Mouse (Mus musculus) hindbrain, embryonic 10.5 days (tissue): ENCODE results near the gene Gsto2. TPM values are rescaled to one million over a fixed set of nuclear protein-coding genes. Genes with fewer than 3 reads are reported as not detected.

Source experiments
- DNase-seq: peaks from one replicate; pipeline ENCODE4 v3.0.0-alpha.2; 2017; ENCODE audit warnings: low spot score
- H3K27ac ChIP-seq: fragments of 300-500 bp; sonication (generic); 2 replicates; pipeline ENCODE4 v1.5.1; 2016; ENCODE audit warnings: mild to moderate bottlenecking, moderate library complexity
- H3K27me3 ChIP-seq: fragments of 300-500 bp; sonication (generic); 2 replicates; pipeline ENCODE4 v1.6.1; 2016; ENCODE audit warnings: mild to moderate bottlenecking; ENCODE audit not compliant: poor library complexity, insufficient read depth, severe bottlenecking
- H3K36me3 ChIP-seq: fragments of 300-500 bp; sonication (generic); 2 replicates; pipeline ENCODE4 v1.6.1; 2016; ENCODE audit warnings: mild to moderate bottlenecking, moderate library complexity
- H3K4me1 ChIP-seq: fragments of 300-500 bp; sonication (generic); replicated peaks from 2 replicates; pipeline ENCODE4 v1.6.1; 2016; ENCODE audit warnings: mild to moderate bottlenecking
- H3K4me3 ChIP-seq: fragments of 300-500 bp; sonication (generic); 2 replicates; pipeline ENCODE4 v1.5.1; 2016; ENCODE audit warnings: mild to moderate bottlenecking, moderate library complexity
- H3K9me3 ChIP-seq: fragments of 300-500 bp; sonication (generic); 2 replicates; pipeline ENCODE4 v1.6.1; 2016; ENCODE audit warnings: mild to moderate bottlenecking, moderate library complexity
- WGBS: fragments of 180-500 bp; shearing (Covaris S2); methylation state at CpG from one replicate; pipeline ENCODE4 v1.1.7; 2016; 5-methylcytosine and 5-hydroxymethylcytosine counted together
- polyA plus RNA-seq: library from polyadenylated mRNA; unstranded; fragments of >200 nt; fragmentation: Nextera tagmentation; extraction: Ambion mirVana; gene quantifications from 2 replicates; pipeline ENCODE4 v1.2.1, GENCODE M21; 2016

Gene Gsto2
- polyA plus RNA-seq, 1 experiment from 2014 or later: 1.8 TPM

DNA sequence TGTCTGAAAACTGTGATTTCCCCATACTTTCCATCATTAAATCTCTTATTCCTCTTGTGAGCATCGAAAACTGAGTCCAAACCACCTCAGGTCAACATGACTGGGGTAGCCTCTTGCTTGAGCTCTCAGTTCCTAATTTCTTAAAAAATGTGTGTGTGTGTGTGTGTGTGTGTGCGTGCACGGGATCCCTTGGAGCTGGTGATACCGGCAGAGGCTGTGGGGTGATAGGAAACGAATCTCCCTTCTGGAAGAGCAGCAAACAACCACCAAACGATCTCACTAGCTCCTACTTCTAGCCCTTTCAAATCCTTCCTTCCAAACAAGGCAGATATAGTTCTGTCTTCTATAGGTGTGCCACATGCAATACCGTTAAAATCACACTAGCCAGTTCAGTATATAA lies 613 bp upstream of the Gsto2 start:
- Histone ChIP-seq H3K27me3 (no peaks in the 10 kb centered on the region; the same call in 1 of the 2 replicates), H3K4me3 (peak overlapping the region; percentile 71), H3K36me3 (peaks cover 14% of the 10 kb centered on the region), H3K27ac (peak overlapping the region; percentile 97), H3K9me3 (no peaks in the 10 kb centered on the region), H3K4me1 (peaks cover 13% of the 10 kb centered on the region; the same call in 1 of the 2 replicates)
- no peak for DNase-seq
- WGBS: 83% methylated on average over 7 of the region's 7 CpGs

DNA sequence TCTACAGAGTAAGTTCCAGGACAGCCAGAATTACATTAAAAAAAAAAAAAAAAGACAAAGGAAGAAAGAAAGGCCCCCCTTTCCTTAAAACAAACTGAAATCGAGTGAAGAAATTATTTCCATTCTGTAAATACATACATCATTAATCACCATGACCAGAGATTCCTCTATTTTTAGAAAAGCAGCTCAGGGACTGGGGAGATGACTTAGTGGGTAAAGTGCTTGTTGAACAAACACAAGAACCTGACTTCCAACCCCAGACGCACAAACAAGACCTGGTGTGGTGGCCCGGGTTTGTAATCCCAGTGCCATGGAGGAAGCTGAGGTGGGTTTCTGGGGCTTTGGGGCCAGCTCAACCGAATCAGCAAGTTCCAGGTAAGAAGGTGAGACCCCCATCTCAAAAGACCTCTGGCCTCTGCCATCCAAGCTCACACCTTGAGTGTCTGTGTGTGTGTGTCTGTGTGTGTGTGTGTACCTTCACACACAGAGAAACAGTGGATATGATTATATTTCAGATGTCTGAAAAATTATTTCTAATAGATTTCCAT lies 2.4 kb downstream of the Gsto2 start:
- no peaks in the 10 kb centered on the region; the same call in 1 of the 2 replicates for H3K27me3 ChIP-seq
- no peaks in the 10 kb centered on the region for H3K9me3 ChIP-seq
- no peak overlapping the region for H3K4me3 ChIP-seq
- peaks cover 8% of the 10 kb centered on the region for H3K36me3 ChIP-seq
- WGBS: 75% methylated on average over 4 of the region's 4 CpGs
- H3K4me1 ChIP-seq: peaks cover 13% of the 10 kb centered on the region; the same call in 1 of the 2 replicates
- no peak for DNase-seq
- H3K27ac ChIP-seq: no peak overlapping the region

DNA sequence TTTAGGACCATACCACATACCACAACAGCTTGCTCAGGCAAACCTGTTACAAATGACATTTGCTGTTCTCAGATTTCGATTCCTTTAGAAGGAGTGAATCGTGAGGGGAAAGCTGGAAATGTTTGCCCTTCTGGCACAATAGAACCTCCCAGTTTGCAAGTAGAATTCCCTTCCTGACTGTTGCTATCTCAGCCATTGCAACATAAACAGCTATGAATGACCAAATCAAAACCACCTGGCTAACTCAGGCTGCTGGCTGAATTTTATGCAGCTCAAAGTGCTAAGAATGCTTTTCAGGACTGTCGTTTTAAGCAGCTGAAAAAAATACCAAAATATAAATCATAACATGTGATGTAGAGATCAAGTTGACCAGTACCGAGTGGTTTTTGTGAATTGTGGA lies 3.6 kb downstream of the Gsto2 start:
- Histone ChIP-seq H3K36me3 (peaks cover 4% of the 10 kb centered on the region; the same call in 1 of the 2 replicates), H3K27me3 (no peaks in the 10 kb centered on the region; the same call in 1 of the 2 replicates), H3K4me1 (peaks cover 13% of the 10 kb centered on the region; the same call in 1 of the 2 replicates), H3K4me3 (no peak overlapping the region), H3K9me3 (no peaks in the 10 kb centered on the region), H3K27ac (no peak overlapping the region)
- WGBS: 69% methylated on average over 4 of the region's 4 CpGs
- DNase-seq: no peak

DNA sequence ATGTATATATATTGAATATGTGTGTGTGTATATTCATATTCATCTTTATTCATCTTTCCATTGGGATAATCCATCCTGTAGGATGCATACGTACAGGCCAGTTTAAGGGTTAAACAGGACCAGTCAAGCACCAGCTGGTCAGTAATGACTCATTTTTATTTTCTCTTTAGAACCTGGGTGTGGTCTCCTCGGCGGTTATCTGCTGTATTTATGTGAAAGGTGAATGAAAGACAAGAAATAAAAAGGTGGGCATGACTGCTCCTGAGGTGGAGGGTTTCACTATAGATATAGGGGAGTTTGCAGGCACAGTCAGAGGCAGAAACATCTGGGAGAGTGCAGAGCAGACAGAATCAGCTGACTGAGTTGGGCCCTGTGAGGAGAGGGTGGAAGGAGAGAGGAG lies 4.2 kb downstream of the Gsto2 start:
- Histone ChIP-seq H3K27ac (no peak overlapping the region), H3K36me3 (no peaks in the 10 kb centered on the region), H3K9me3 (no peaks in the 10 kb centered on the region), H3K27me3 (no peaks in the 10 kb centered on the region; the same call in 1 of the 2 replicates), H3K4me3 (no peak overlapping the region), H3K4me1 (peaks cover 12% of the 10 kb centered on the region; the same call in 1 of the 2 replicates)
- WGBS: 80% methylated on average over 3 of the region's 3 CpGs
- DNase-seq: no peak

DNA sequence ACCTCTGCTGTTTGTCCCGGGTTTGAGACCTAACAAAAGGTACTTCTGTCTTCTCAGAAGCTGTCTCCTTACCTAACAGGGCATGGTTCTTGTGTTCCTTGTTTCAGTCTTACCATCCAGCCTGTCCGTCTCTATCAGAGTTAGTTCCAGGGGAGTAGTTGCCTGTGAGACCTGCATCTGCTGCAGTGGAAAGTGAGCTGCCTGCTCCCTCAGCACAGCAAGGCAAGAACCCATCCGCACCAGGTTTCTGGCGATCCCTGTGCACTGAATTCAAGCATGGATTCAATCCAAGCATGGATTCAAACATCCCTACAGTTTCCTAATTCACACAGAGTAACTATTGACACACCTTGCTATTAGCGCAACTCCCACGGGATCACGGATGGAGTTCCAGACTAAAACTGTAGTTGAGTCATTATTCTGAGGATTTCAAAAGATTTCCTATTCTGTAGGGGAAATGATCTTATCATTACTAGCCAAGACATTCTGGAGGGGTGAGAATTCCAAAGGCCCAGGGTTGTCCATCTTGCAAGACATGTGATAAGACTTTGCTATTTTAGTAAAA lies 4.8 kb downstream of the Gsto2 start:
- H3K4me3 ChIP-seq: no peak overlapping the region
- no peaks in the 10 kb centered on the region for H3K36me3 ChIP-seq
- WGBS: 79% methylated on average over 7 of the region's 7 CpGs
- no peak overlapping the region for H3K27ac ChIP-seq
- H3K9me3 ChIP-seq: no peaks in the 10 kb centered on the region
- peaks cover 6% of the 10 kb centered on the region; the same call in 1 of the 2 replicates for H3K4me1 ChIP-seq
- no peak for DNase-seq
- no peaks in the 10 kb centered on the region; the same call in 1 of the 2 replicates for H3K27me3 ChIP-seq

DNA sequence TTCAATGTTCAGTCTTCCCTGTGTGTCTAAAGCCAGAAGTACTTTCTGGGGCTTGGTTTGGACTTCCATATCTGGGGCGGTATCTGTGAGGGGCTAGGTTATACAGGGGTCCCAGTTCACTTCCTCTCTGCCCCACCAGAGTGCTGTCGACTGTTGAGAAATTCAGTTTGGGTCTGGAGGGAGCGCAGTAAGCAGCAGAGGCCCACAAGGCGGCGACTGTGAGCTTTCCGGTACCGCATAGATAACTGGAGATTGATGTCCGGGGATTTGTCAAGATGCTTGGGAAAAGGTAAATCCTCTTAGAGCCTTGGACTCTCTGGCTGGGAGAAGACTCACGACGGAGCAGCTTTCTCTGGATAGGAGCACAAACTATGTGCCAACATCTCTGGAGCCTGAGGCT lies 6.2 kb downstream of the Gsto2 start:
- WGBS: 26% methylated on average over 10 of the region's 10 CpGs

DNA sequence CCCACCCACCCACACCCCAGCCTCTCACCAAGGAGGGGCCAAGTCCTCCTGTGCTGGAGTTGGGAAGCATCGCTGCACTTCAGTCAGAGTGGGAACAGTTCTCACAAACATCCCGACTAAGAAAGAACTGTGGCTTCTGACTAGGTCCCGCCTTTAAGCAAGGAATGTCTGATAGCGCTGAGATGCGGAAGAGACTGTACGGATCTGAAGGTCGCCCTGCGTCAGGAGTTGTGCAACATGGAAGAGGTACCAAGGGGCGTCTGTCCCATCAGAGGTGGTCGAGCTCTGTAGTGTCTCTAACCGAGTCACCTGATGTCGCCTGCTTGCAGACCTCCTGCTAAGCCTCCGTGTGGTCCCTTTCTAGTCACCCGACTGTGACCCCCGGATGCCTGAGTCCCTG lies 10.9 kb downstream of the Gsto2 start:
- H3K27me3 ChIP-seq: no peaks in the 10 kb centered on the region
- H3K9me3 ChIP-seq: no peaks in the 10 kb centered on the region
- no peak overlapping the region for H3K27ac ChIP-seq
- H3K4me3 ChIP-seq: no peak overlapping the region
- no peaks in the 10 kb centered on the region for H3K36me3 ChIP-seq
- no peak for DNase-seq
- 82% methylated on average over 15 of the region's 15 CpGs for WGBS
- H3K4me1 ChIP-seq: 0 out of 2 replicates have a peak, but pooled peaks cover 4% of the 10 kb centered on the region

More for the DNA sequence above, 6.2 kb downstream of the Gsto2 start:
- Histone ChIP-seq H3K4me1 (no peaks in the 10 kb centered on the region), H3K27me3 (no peaks in the 10 kb centered on the region; the same call in 1 of the 2 replicates), H3K9me3 (no peaks in the 10 kb centered on the region), H3K4me3 (no peak overlapping the region), H3K36me3 (no peaks in the 10 kb centered on the region), H3K27ac (no peak overlapping the region)
- peak; percentile 27 for DNase-seq

DNA sequence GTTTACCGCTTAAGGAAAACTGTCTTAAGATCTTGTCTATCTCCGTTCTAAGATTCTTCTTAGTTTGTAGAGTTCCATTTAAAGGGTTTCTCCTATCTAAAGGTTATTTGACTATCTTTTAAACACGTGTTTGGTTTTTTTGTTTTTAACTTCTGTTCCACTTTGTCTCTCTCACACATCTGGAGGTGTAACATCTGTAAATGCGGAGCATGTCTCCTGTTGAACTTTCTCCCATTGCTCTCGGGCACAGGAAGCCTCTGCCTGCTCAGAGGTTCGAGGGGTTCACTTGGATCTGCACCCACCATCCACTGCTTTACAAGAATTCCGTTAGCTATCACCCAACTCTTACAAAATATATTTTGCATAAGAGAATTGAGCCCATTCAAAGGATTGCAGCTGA lies 16.2 kb downstream of the Gsto2 start:
- no peak for DNase-seq
- Histone ChIP-seq H3K27me3 (no peaks in the 10 kb centered on the region), H3K36me3 (no peaks in the 10 kb centered on the region), H3K4me3 (no peak overlapping the region), H3K27ac (no peak overlapping the region), H3K9me3 (no peaks in the 10 kb centered on the region), H3K4me1 (peaks cover 17% of the 10 kb centered on the region)
- 85% methylated on average over 7 of the region's 7 CpGs for WGBS

DNA sequence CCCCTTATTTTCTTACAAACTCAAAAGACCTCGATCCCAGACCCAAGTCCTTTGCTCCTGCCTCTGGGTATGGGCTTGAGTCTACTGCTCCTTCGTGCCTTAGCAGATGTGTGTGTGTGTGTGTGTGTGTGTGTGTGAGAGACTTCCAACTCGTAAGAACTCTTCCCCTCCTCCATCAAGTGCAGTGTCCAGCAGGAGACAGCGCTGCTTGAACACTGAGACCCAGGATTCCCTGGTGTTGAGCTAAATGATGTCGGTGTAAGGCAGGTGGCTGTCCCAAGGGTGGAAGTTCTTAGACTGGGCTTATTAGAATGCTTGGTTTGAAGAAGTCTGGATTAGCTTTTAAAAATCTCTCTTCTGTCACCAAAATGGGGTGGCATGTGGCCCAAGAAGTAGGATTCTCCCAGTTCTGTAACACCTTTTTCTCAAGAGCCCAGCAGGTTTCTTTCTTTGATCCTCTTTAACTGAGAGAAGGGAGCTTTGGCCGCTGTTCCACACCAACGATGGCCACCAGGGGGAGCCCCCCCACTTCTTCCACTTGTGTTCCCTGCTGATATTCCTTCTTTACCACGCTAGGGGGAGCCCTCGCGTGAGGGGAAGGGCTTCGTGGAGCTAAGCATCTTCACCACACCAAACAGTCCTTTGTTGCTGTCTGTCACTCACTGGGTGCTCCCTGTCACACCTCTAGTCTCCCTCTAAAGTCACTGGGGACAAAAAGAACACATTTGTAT lies 17.0 kb downstream of the Gsto2 start:
- DNase-seq: peak; percentile 88
- H3K36me3 ChIP-seq: no peaks in the 10 kb centered on the region
- H3K9me3 ChIP-seq: no peaks in the 10 kb centered on the region
- H3K27ac ChIP-seq: no peak overlapping the region
- H3K27me3 ChIP-seq: no peaks in the 10 kb centered on the region
- 30% methylated on average over 11 of the region's 11 CpGs for WGBS
- H3K4me3 ChIP-seq: no peak overlapping the region
- peaks cover 17% of the 10 kb centered on the region for H3K4me1 ChIP-seq

DNA sequence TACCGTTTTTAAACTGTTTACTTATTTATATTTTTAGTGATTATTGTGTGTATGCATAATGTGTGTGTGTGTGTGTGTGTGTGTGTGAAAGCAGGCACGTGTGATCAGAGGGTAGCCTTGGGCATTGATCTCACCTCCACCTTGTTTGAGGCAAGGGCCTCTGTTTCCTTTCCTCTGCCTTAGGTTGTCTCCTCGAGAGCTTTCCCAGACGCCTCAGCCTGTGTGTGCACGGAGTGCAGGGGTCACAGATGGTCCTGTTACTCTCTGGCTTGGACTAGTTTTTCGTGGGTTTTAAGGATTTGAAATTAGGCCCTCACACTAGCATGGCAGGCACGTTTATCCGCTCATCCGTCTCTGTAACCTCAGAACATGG lies 17.5 kb downstream of the Gsto2 start:
- 64% methylated on average over 9 of the region's 9 CpGs for WGBS
- Histone ChIP-seq H3K36me3 (no peaks in the 10 kb centered on the region), H3K9me3 (no peaks in the 10 kb centered on the region), H3K4me1 (peaks cover 17% of the 10 kb centered on the region), H3K4me3 (no peak overlapping the region), H3K27ac (peak overlapping the region; percentile 66; the same call in 1 of the 2 replicates), H3K27me3 (no peaks in the 10 kb centered on the region)
- DNase-seq: no peak

DNA sequence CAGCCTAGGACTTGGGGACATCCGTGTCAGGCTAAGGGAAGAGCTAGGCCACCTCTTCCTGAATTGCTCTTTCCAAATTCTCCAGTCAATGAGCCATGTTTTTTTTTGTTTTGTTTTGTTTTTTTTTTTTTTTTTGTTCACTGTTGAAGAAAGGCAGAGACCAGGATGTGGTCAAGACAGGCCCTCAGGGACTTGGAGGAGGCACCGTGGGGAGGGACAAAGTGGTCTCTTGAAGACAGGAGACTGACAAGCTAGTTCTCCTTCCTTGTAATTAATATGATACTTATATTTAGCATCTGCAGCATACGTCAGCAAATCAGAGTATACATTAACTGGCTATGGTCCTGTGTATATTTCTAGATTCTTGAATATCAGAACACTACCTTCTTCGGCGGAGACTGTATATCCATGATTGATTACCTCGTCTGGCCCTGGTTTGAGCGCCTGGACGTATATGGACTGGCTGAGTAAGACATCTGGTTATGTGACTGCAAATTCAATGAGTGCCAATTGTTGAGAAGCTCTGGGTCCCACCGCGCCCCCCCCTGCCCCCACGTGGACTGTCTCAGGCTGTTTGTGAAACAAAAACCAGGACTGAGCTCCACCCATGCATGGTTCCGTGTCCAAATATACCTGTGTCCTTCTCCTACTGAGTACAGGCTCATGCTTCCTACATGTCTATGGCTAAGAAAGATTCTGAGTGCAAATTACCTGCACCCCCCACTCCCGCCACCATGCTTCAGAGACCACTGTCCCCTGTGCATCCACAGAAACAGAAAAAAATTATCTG lies 19.2 kb downstream of the Gsto2 start:
- DNase-seq: no peak
- no peak overlapping the region for H3K27ac ChIP-seq
- WGBS: 83% methylated on average over 13 of the region's 13 CpGs

DNA sequence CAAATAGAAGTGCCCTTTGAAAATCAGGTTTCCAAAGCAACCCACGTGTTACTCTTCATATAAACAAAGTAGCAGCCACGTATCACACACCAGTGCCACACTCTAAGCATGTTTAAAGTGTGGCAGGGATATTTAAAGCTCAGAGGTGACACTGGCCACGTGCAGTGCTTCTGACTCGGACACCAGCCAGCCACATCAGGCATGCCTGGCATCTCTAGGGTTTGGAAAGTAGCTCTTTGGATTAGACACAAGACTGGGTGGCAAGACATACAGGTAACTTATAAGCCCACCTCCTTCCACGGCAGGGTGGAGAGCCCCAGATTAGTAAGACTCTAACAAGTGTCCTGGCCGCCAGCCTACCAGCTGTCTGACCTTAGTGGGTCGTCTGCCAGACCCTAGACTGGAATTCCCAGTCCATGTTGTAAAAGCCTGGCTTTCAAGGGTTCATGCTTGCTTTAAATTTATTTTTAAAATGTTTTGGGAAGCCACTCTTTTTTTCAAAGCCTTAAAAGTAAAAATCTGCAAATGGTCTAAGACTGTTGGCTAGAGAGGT lies 19.9 kb downstream of the Gsto2 start:
- Histone ChIP-seq H3K9me3 (no peaks in the 10 kb centered on the region), H3K27ac (no peak overlapping the region), H3K36me3 (no peaks in the 10 kb centered on the region), H3K4me3 (no peak overlapping the region), H3K27me3 (no peaks in the 10 kb centered on the region), H3K4me1 (peaks cover 17% of the 10 kb centered on the region)
- WGBS: 76% methylated on average over 7 of the region's 7 CpGs
- DNase-seq: no peak

More for the DNA sequence above, 19.2 kb downstream of the Gsto2 start:
- H3K36me3 ChIP-seq: no peaks in the 10 kb centered on the region
- no peaks in the 10 kb centered on the region for H3K9me3 ChIP-seq
- H3K4me3 ChIP-seq: no peak overlapping the region
- H3K27me3 ChIP-seq: no peaks in the 10 kb centered on the region
- peaks cover 17% of the 10 kb centered on the region for H3K4me1 ChIP-seq
